Mouse (Mus musculus) granulocyte monocyte progenitor cell, adult 5-6 weeks (primary cell): ENCODE measurements around the gene Fbxl2. TPM values are rescaled to one million over a fixed set of nuclear protein-coding genes. Genes with fewer than 3 reads are reported as not detected.

Experiments used
- ATAC-seq: replicated peaks from 2 replicates; pipeline ENCODE4 v1.8.0; 2016; ENCODE audit warnings: mild to moderate bottlenecking, moderate TSS enrichment, inconsistent platforms; ENCODE audit not compliant: poor library complexity, severe bottlenecking
- total RNA-seq, 2 experiments: library from RNA; stranded (forward) in 1 of 2; stranded (reverse) in 1 of 2; fragments of 200-712, 200-1000 nt in 1 of 2; fragments of >200 nt in 1 of 2; fragmentation: Nextera tagmentation in 1 of 2; gene quantifications; 2 replicates each; pipeline ENCODE4 v1.2.3; 2014 to 2017

The Fbxl2 gene
- total RNA-seq, 2 experiments from 2014 or later = 0.98 to 6.0 TPM

- ATAC-seq = peak; percentile 76
Observed at GRCm38 (mm10) chr9:113930534-113931374, 115.2 kb downstream of the Fbxl2 start, which contains the start of gene Ubp1. Ubp1 (plus strand) TSS chr9:113930934.

GRCm38 (mm10) chr9:113929676-113930075 is 116.3 kb downstream of the Fbxl2 start:
- ATAC-seq = no peak

- ATAC-seq = peak; percentile 68
Observed at GRCm38 (mm10) chr9:113928591-113928990, 117.4 kb downstream of the Fbxl2 start.

GRCm38 (mm10) chr9:113924883-113925282 is 121.1 kb downstream of the Fbxl2 start:
- ATAC-seq = no peak

GRCm38 (mm10) chr9:113922677-113923076 is 123.3 kb downstream of the Fbxl2 start:
- ATAC-seq = no peak

GRCm38 (mm10) chr9:113915789-113916188 is 130.2 kb downstream of the Fbxl2 start:
- ATAC-seq = no peak

Other genes starting within 250 kb of the Fbxl2 start
- 65.3 and 72.3 TPM in 2 replicates for gene Ubp1, start 115.3 kb downstream of the Fbxl2 start, total RNA-seq (2014; fragmentation: Nextera tagmentation)
- gene Ubp1, start 115.3 kb downstream of the Fbxl2 start, total RNA-seq (2017) = 52.0 and 66.7 TPM in 2 replicates
- gene Susd5, start 10.9 kb upstream of the Fbxl2 start, total RNA-seq (2014; fragmentation: Nextera tagmentation) = not detected in 2 replicates
- not detected in 2 replicates for gene Susd5, start 10.9 kb upstream of the Fbxl2 start, total RNA-seq (2017)